Comparison of ENCODE assay signal across 24 mouse cellular contexts in genomic region chr9:58316784-58317183, GRCm38 (mm10). TPM values are rescaled to one million over a fixed set of nuclear protein-coding genes. Genes with fewer than 3 reads are reported as not detected.
DNase-seq lines count a peak whose midpoint lies in the region; ATAC-seq and TF ChIP-seq lines count a peak whose summit lies in the region.
"Had no signal": no experiment of that assay in that cellular context is flagged by ENCODE, and none has a peak within 500 bp of the region (broad histone marks: within the 10 kb centered on the region; RNA-seq: fewer than 3 reads in every experiment).

No protein-coding gene starts in this region.

- no peaks in the 10 kb centered on the region for H3K9me3 ChIP-seq in lung, embryonic 14.5 days (ENCODE audit: low read depth, low read length)
- no peaks in the 10 kb centered on the region for H3K9me3 ChIP-seq in embryonic facial prominence, embryonic 14.5 days (ENCODE audit: control insufficient read depth, low read length)
- H3K9me3 ChIP-seq in limb, embryonic 12.5 days: 0 out of 2 replicates have a peak, but pooled peaks cover 6% of the 10 kb centered on the region
- H3K9me3 ChIP-seq: kidney, embryonic 15.5 days; midbrain, embryonic 12.5 days; neural tube, embryonic 13.5 days had no signal

- H3K36me3 ChIP-seq in lung, embryonic 14.5 days (ENCODE audit: insufficient read depth): no peaks in the 10 kb centered on the region
- H3K36me3 ChIP-seq in embryonic facial prominence, embryonic 14.5 days (ENCODE audit: control insufficient read depth, insufficient read depth, low read length): no peaks in the 10 kb centered on the region
- H3K36me3 ChIP-seq in limb, embryonic 12.5 days: no peaks in the 10 kb centered on the region
- H3K36me3 ChIP-seq: kidney, embryonic 15.5 days; midbrain, embryonic 12.5 days; neural tube, embryonic 13.5 days had no signal

- peak; percentile 92 for DNase-seq in heart, adult 11 months
- no peak for DNase-seq in heart, adult 8-10 months (ENCODE audit: low spot score)
- DNase-seq in lung, embryonic 14.5 days: peak; percentile 56
- no peak for DNase-seq in lung, postnatal 14 days
- no peak for DNase-seq in embryonic facial prominence, embryonic 14.5 days (ENCODE audit: low spot score)
- no peak for DNase-seq in c-Kit-positive CD71-positive TER-119-positive erythroid progenitor cells, embryonic 14.5 days (ENCODE audit: low spot score)
- no peak for DNase-seq in right cerebral cortex, adult 18-20 months
- DNase-seq: B cell, adult 2 months; cerebellum, adult 8-10 months; thymus, postnatal 25 days had no signal

- peak overlapping the region; percentile 14; the same call in 1 of the 2 replicates for H3K27ac ChIP-seq in lung, embryonic 14.5 days (ENCODE audit: low read depth)
- H3K27ac ChIP-seq in embryonic facial prominence, embryonic 14.5 days (replicated peaks; ENCODE audit: low read depth, low read length): peak overlapping the region; percentile 36; the same call in 1 of the 2 replicates
- H3K27ac ChIP-seq in limb, embryonic 12.5 days: peak overlapping the region; percentile 66
- H3K27ac ChIP-seq: kidney, embryonic 15.5 days; midbrain, embryonic 12.5 days; neural tube, embryonic 13.5 days had no signal

- peaks cover 10% of the 10 kb centered on the region; the same call in 1 of the 2 replicates for H3K27me3 ChIP-seq in lung, embryonic 14.5 days (ENCODE audit: insufficient read depth, low read length)
- H3K27me3 ChIP-seq in embryonic facial prominence, embryonic 14.5 days (replicated peaks; ENCODE audit: control insufficient read depth, insufficient read depth, low read length): no peaks in the 10 kb centered on the region
- peaks cover 8% of the 10 kb centered on the region for H3K27me3 ChIP-seq in limb, embryonic 12.5 days

- WGBS in lung, embryonic 14.5 days: 47% methylated on average over 6 of the region's 7 CpGs
- 66% methylated on average over 6 of the region's 7 CpGs for WGBS in embryonic facial prominence, embryonic 14.5 days
- 50% methylated on average over 7 of the region's 7 CpGs for WGBS in limb, embryonic 12.5 days

- H3K4me3 ChIP-seq in lung, embryonic 14.5 days (ENCODE audit: low read depth, low read length): no peak overlapping the region
- H3K4me3 ChIP-seq in embryonic facial prominence, embryonic 14.5 days (ENCODE audit: low read depth, low read length): no peak overlapping the region
- no peak overlapping the region for H3K4me3 ChIP-seq in limb, embryonic 12.5 days (replicated peaks)
- H3K4me3 ChIP-seq: kidney, embryonic 15.5 days; midbrain, embryonic 12.5 days; neural tube, embryonic 13.5 days had no signal

- H3K4me1 ChIP-seq in lung, embryonic 14.5 days (ENCODE audit: insufficient read depth): peaks cover 17% of the 10 kb centered on the region; the same call in 1 of the 2 replicates
- peaks cover 44% of the 10 kb centered on the region for H3K4me1 ChIP-seq in embryonic facial prominence, embryonic 14.5 days (ENCODE audit: control insufficient read depth, insufficient read depth, low read length)
- H3K4me1 ChIP-seq in limb, embryonic 12.5 days (replicated peaks): peaks cover 58% of the 10 kb centered on the region

- H3K4me2 ChIP-seq in lung, embryonic 14.5 days: no peak overlapping the region
- 0 out of 2 replicates have a peak overlapping the region, but pooled peaks have one; percentile 14 for H3K4me2 ChIP-seq in embryonic facial prominence, embryonic 14.5 days (ENCODE audit: low read depth, low read length)
- H3K4me2 ChIP-seq in limb, embryonic 12.5 days: no peak overlapping the region
- H3K4me2 ChIP-seq: kidney, embryonic 15.5 days; liver, embryonic 11.5 days; midbrain, embryonic 12.5 days; neural tube, embryonic 13.5 days had no signal

- TF ChIP-seq CTCF in lung, embryonic 14.5 days (IDR thresholded peaks at IDR 0.05; ENCODE audit: low read depth): no peak

- no peak overlapping the region for H3K9ac ChIP-seq in lung, embryonic 14.5 days
- H3K9ac ChIP-seq in embryonic facial prominence, embryonic 14.5 days (ENCODE audit: low read depth, low read length): no peak overlapping the region
- no peak overlapping the region for H3K9ac ChIP-seq in limb, embryonic 12.5 days (replicated peaks)
- H3K9ac ChIP-seq: kidney, embryonic 15.5 days; midbrain, embryonic 12.5 days; neural tube, embryonic 13.5 days had no signal

- ATAC-seq in lung, embryonic 14.5 days (ENCODE audit: insufficient read depth): 0 out of 2 replicates have a peak, but pooled peaks have one; percentile 7
- no peak; the same call in 1 of the 2 replicates for ATAC-seq in embryonic facial prominence, embryonic 14.5 days (ENCODE audit: low read depth)
- no peak for ATAC-seq in limb, embryonic 12.5 days (ENCODE audit: insufficient number of reproducible peaks, insufficient read depth, low FRiP score, low TSS enrichment, low read depth)
- ATAC-seq: hindbrain, embryonic 16.5 days; intestine, embryonic 16.5 days had no signal

RNA-seq across cellular contexts. Expression of gene Loxl1, which starts 3.8 kb away (rescaled TPM):
- 10 to 100 TPM; 14.3 to 19.3 (median 16.6) TPM for total RNA-seq in heart, adult 8-10 months (2022)
- polyA plus RNA-seq in lung, embryonic 14.5 days (2014; fragmentation: Nextera tagmentation; extraction: Ambion mirVana): 34.4 and 37.1 TPM in 2 replicates
- 68.7 and 74.1 TPM in 2 replicates for polyA plus RNA-seq in embryonic facial prominence, embryonic 14.5 days (2014; fragmentation: Nextera tagmentation; extraction: Ambion mirVana)
- polyA plus RNA-seq in limb, embryonic 12.5 days (2016; fragmentation: Nextera tagmentation; extraction: Ambion mirVana): 30.1 and 34.7 TPM in 2 replicates
- total RNA-seq: granulocyte monocyte progenitor cell, adult 5-6 weeks had no signal

RNA-seq across cellular contexts. Expression of gene Tbc1d21, which starts 53.5 kb away (rescaled TPM):
- not detected for total RNA-seq in heart, adult 8-10 months (2022)
- not detected in 2 replicates for polyA plus RNA-seq in lung, embryonic 14.5 days (2014; fragmentation: Nextera tagmentation; extraction: Ambion mirVana)
- 0.13 TPM in 1 of 2 replicates, not detected in the other for polyA plus RNA-seq in embryonic facial prominence, embryonic 14.5 days (2014; fragmentation: Nextera tagmentation; extraction: Ambion mirVana)
- polyA plus RNA-seq in limb, embryonic 12.5 days (2016; fragmentation: Nextera tagmentation; extraction: Ambion mirVana): not detected in 2 replicates
- total RNA-seq: gastrocnemius, adult 18-20 months; granulocyte monocyte progenitor cell, adult 5-6 weeks; heart, postnatal 10 days; layer of hippocampus, postnatal 14 days; left cerebral cortex, postnatal 10 days had no signal
- polyA plus RNA-seq: hindbrain, embryonic 16.5 days; intestine, embryonic 16.5 days; kidney, embryonic 15.5 days; large intestine, adult 2 months; liver, embryonic 11.5 days; midbrain, embryonic 12.5 days; neural tube, embryonic 13.5 days; small intestine, adult 2 months had no signal

Comparison
In these comparisons a context has a peak if more than half of its experiments do, and no peak if none do; other contexts are left out.
1. DNase-seq: peak in heart, adult 11 months (single experiment) and lung, embryonic 14.5 days (single experiment); none in heart, adult 8-10 months (single experiment), lung, postnatal 14 days (single experiment), embryonic facial prominence, embryonic 14.5 days (single experiment), c-Kit-positive CD71-positive TER-119-positive erythroid progenitor cells, embryonic 14.5 days (single experiment) and right cerebral cortex, adult 18-20 months (single experiment).
2. H3K27ac ChIP-seq: peak in every context shown above with its lines; median percentile 66 in limb, embryonic 12.5 days; 36 in embryonic facial prominence, embryonic 14.5 days; 14 in lung, embryonic 14.5 days.